Mouse (Mus musculus): ENCODE data around the gene Tspan18.

DNA sequence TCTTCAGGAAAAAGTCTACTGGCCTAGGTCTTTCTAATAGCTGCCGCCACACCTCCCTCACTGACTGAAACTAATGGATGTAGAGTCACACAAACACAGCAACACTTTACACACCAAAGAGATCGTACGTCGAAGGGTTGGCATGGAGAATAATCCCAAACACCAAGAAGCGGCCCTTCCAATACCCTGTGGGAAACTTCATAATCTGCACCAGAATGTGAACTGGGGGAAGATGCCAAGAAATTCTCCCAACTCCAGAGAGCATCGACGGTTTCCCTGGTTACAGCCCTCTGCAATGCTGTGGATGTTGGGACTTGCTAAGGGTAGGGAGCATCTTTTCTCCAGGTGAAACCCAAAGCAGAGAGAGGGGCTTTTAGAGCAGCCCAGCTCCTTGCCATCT is 83.7 kb downstream of the Tspan18 start:
- TF ChIP-seq CTCF (IDR thresholded peaks at IDR 0.05; ENCODE audit: extremely low read depth, insufficient read depth, insufficient read length, insufficient replicate concordance) (no peak), POLR2A (IDR thresholded peaks at IDR 0.05; ENCODE audit: low read depth, low read length) (no peak)
